Comparison of ENCODE assay signal across 1 mouse cellular context in genomic region chr16:22439499-22440177, GRCm38 (mm10).
TF ChIP-seq lines count a peak whose summit lies in the region.

TSS of gene Etv5 (minus strand) at chr16:22439719.

TF ChIP-seq in CH12.LX, 34 proteins besides CTCF, POLR2A, EP300 and RAD21 (continued from another document):
- TF ChIP-seq JUND (conservative IDR thresholded peaks at IDR 0.05; ENCODE audit: low read depth, low read length): no peak
- peak; percentile 2; the same call in 1 of the 2 replicates for TF ChIP-seq MAX (IDR thresholded peaks at IDR 0.05; ENCODE audit: low read length)
- TF ChIP-seq ELF1 (IDR thresholded peaks at IDR 0.05; ENCODE audit: low read depth, low read length): peak; percentile 36; the same call in 1 of the 2 replicates
- TF ChIP-seq MEF2A (IDR thresholded peaks at IDR 0.05; ENCODE audit: borderline replicate concordance, low read depth, low read length): no peak
- peak; percentile 10; the same call in 1 of the 2 replicates for TF ChIP-seq IRF4 (IDR thresholded peaks at IDR 0.05; ENCODE audit: low read depth, low read length)
- TF ChIP-seq ZC3H11A (IDR thresholded peaks at IDR 0.05; ENCODE audit: low read depth, low read length): no peak
